Mouse (Mus musculus) kidney, adult 2 months (tissue): ENCODE results near the gene Wfdc12.

Experiments used
- CTCF ChIP-seq: fragments of 200-500 bp; conservative IDR thresholded peaks from 2 replicates; pipeline ENCODE4 v1.5.1; 2011; ENCODE audit warnings: low read depth, mild to moderate bottlenecking, control low read depth, low read length, moderate library complexity, mixed read lengths; ENCODE audit not compliant: insufficient read depth, insufficient read length
- POLR2A ChIP-seq: fragments of 200-500 bp; IDR thresholded peaks from one replicate; pipeline ENCODE4 v1.6.1; 2011; ENCODE audit warnings: low read depth, low read length, control low read depth

DNA sequence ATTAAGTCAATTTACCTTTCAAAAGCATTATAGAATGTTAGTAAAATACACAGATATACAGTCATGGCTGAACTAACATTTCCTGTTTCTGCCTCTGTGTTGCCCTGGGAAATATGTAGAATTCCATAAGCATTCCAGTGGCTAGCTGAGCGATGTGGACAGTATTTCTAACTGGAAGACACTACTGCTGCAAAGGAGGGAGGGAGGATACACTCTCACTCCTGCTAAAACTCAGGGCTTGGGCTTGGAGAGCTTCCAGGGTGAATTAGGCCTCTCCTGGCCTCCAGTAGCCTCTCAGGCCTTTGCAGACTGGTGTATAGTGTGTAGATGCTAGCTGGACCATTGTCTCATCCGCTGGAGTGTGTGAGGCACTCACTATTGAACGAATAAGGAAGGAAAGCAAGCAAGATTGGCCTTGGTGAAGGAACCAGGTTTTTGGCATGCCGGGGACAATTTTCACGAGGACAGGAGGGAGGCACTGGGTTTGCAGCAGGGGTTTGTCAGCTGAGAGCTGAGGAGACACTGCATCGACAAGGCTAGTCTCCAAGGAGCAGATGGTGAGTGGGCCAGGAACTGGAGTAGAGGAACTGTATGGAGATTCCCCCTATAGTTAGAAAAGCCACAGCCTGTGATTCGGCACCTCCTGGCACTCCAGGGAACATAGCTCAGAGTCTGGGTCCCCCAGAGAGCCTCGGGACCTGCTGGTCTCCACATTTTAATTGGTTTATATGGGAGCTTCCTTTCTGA is 15.6 kb downstream of the Wfdc12 start:
- no peak for TF ChIP-seq POLR2A
- TF ChIP-seq CTCF, result no peak
